Mouse (Mus musculus) liver, embryonic 14.5 days (tissue): ENCODE data around the gene Fstl5. TPM values are rescaled to one million over a fixed set of nuclear protein-coding genes. Genes with fewer than 3 reads are reported as not detected.

Source experiments
- ATAC-seq: fragments of 200-750 bp; cut with Nextera tagmentation; 2 replicates; pipeline ENCODE4 v1.8.0; 2017; ENCODE audit warnings: moderate number of reproducible peaks, mild to moderate bottlenecking, moderate library complexity; ENCODE audit not compliant: insufficient read depth
- DNase-seq, 3 experiments: peaks; one replicate each; pipeline ENCODE4 v3.0.0-alpha.2; 2012 to 2013; ENCODE audit warnings: low read depth in 3 of 3, low spot score in 3 of 3
- H3K27ac ChIP-seq: fragments of 300-500 bp; sonication (generic); 2 replicates; pipeline ENCODE4 v1.5.1; 2014; ENCODE audit warnings: moderate library complexity, mild to moderate bottlenecking, control low read depth, inconsistent platforms
- H3K27me3 ChIP-seq: fragments of 300-500 bp; sonication (generic); 2 replicates; pipeline ENCODE4 v1.6.1; 2014; ENCODE audit warnings: mild to moderate bottlenecking, low read length, moderate library complexity; ENCODE audit not compliant: control insufficient read depth, insufficient read depth
- H3K36me3 ChIP-seq: fragments of 300-500 bp; sonication (generic); replicated peaks from 2 replicates; pipeline ENCODE4 v1.6.1; 2014; ENCODE audit warnings: low read depth; ENCODE audit not compliant: control insufficient read depth, insufficient read depth
- H3K4me1 ChIP-seq, 2 experiments: fragments of 200-500 bp in 1 of 2; fragments of 300-500 bp in 1 of 2; sonication (generic) in 1 of 2; replicated peaks; 2 replicates each; pipeline ENCODE4 v1.6.1; 2012 to 2014; ENCODE audit warnings: antibody characterized with exemption in 1 of 2, inconsistent platforms in 1 of 2, low read length in 1 of 2; ENCODE audit not compliant: control insufficient read depth in 2 of 2, insufficient read depth in 2 of 2
- H3K4me2 ChIP-seq: fragments of 300-500 bp; sonication (generic); 2 replicates; pipeline ENCODE4 v1.6.1; 2014; ENCODE audit warnings: low read depth, mild to moderate bottlenecking, control low read depth, moderate library complexity
- H3K4me3 ChIP-seq, 2 experiments: fragments of 200-500 bp in 1 of 2; fragments of 300-500 bp in 1 of 2; sonication (generic) in 1 of 2; 2 replicates each; pipeline ENCODE4 v1.5.1; 2012 to 2014; ENCODE audit warnings: low read depth in 2 of 2, low read length in 2 of 2, mild to moderate bottlenecking in 2 of 2, control low read depth in 1 of 2, inconsistent platforms in 1 of 2, moderate library complexity in 1 of 2; ENCODE audit not compliant: insufficient read depth in 1 of 2
- H3K9ac ChIP-seq: fragments of 300-500 bp; sonication (generic); replicated peaks from 2 replicates; pipeline ENCODE4 v1.6.1; 2014; ENCODE audit warnings: mild to moderate bottlenecking, control low read depth, moderate library complexity
- H3K9me3 ChIP-seq: fragments of 300-500 bp; sonication (generic); 2 replicates; pipeline ENCODE4 v1.6.1; 2016; ENCODE audit warnings: low read length, mixed read lengths; ENCODE audit not compliant: control insufficient read depth
- CTCF ChIP-seq: IDR thresholded peaks from 2 replicates; pipeline ENCODE4 v1.5.1; 2016; ENCODE audit warnings: antibody characterized with exemption, low read depth, control low read depth
- EP300 ChIP-seq: IDR thresholded peaks from 2 replicates; pipeline ENCODE4 v1.6.1; 2016; ENCODE audit warnings: antibody characterized with exemption, low read depth
- WGBS: fragments of 180-500 bp; shearing (Covaris S2); extraction: QIAGEN DNeasy Blood & Tissue Kit; methylation state at CpG from one replicate; pipeline ENCODE4 v1.1.7; 2014; ENCODE audit not compliant: insufficient replicate concordance; 5-methylcytosine and 5-hydroxymethylcytosine counted together
- polyA plus RNA-seq, 2 experiments: library from polyadenylated mRNA; depleted of rRNA in 1 of 2; stranded (reverse) in 1 of 2; unstranded in 1 of 2; fragments of >200 nt; fragmentation: Nextera tagmentation in 1 of 2; extraction: Ambion mirVana in 1 of 2; gene quantifications; 2 replicates each; pipeline versions ENCODE4 v1.2.1 to v1.2.3; 2012 to 2014

Fstl5 gene
- polyA plus RNA-seq, 2 experiments, result not detected

DNA sequence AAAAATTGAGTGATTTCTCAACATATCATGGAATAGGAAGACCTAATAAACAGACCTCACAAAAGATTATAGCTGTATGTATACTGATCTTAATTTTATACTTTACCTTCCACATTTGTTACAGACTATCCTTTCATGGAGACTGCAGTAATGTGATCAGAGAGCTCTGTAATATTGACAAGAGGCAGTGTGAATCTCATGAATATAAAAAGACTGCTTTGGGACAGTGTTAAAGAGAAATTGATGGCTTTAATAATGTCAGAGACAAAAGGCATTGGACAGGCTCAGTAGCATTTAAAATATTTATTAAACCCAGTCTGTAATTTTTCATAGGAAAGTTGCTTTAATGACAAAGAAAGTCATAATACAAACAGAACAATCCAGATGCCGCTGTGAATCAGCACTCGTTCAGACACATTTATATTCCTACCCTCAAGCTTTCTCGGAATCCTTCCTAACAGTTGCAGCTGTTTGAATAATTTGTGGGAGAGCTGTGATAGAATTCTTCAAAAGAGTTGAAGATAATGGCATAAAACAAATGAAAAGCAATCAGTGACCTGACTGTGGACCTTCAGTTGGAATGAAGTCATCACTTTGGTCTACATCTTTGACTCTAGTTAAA, 499.0 kb downstream of the Fstl5 start:
- no peaks in the 10 kb centered on the region for H3K9me3 ChIP-seq
- H3K4me2 ChIP-seq, result no peak overlapping the region
- no peaks in the 10 kb centered on the region for H3K36me3 ChIP-seq
- H3K27ac ChIP-seq, result no peak overlapping the region
- TF ChIP-seq CTCF (no peak), EP300 (no peak)
- H3K4me3 ChIP-seq, result no peak overlapping the region
- DNase-seq (no peak), ATAC-seq (no peak)
- no peaks in the 10 kb centered on the region for H3K4me1 ChIP-seq
- H3K27me3 ChIP-seq, result no peaks in the 10 kb centered on the region
- 62% methylated on average over 3 of the region's 3 CpGs for WGBS
- no peak overlapping the region for H3K9ac ChIP-seq

DNA sequence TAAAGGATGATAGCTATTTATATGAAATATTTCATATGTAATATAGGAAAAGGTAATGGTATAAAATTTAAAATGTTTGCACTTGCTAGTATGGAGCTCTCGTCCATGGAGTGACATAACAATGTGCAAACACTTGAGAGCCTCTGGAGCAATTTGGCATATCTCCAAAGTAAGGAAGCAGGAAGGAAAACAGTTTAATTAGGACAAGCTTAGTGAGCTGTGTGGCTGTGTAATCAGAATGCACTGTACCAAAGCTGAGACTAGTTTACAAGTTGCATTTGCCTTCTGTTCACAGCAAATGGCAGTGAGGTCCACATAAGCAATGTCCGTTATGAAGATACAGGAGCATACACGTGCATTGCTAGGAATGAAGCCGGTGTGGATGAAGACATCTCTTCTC, 519.1 kb downstream of the Fstl5 start:
- Histone ChIP-seq H3K4me3 (no peak overlapping the region), H3K27me3 (no peaks in the 10 kb centered on the region), H3K4me2 (no peak overlapping the region), H3K4me1 (no peaks in the 10 kb centered on the region), H3K27ac (no peak overlapping the region), H3K9me3 (no peaks in the 10 kb centered on the region), H3K9ac (no peak overlapping the region), H3K36me3 (no peaks in the 10 kb centered on the region)
- no peak for DNase-seq
- 54% methylated on average over 4 of the region's 4 CpGs for WGBS
- TF ChIP-seq CTCF (no peak), EP300 (no peak)
- ATAC-seq, result no peak

DNA sequence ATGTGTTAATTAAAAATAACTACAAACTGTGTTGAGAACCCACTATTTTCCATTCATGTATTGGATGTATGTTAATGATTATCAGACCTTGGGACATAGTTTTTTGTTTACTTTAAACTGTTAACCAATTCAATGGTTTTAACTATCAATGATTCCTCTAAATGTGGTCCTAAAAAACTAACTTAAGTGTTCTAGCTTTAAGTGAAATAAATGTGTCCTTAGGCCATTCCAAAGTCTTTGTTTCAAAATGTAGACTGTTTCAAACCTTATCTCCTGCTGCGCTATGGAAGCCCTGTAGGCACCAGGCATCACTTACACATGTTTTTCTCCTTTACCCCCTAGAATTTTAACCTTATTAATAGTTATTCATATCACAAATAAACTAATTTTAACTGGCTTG, 546.0 kb downstream of the Fstl5 start:
- Histone ChIP-seq H3K9me3 (no peaks in the 10 kb centered on the region), H3K27me3 (no peaks in the 10 kb centered on the region), H3K9ac (no peak overlapping the region), H3K4me3 (no peak overlapping the region), H3K4me1 (no peaks in the 10 kb centered on the region), H3K27ac (no peak overlapping the region), H3K36me3 (no peaks in the 10 kb centered on the region), H3K4me2 (no peak overlapping the region)
- DNase-seq, result no peak
- WGBS, result 63% methylated on average over 1 of the region's 1 CpGs
- TF ChIP-seq CTCF (no peak), EP300 (no peak)
- ATAC-seq, result no peak

DNA sequence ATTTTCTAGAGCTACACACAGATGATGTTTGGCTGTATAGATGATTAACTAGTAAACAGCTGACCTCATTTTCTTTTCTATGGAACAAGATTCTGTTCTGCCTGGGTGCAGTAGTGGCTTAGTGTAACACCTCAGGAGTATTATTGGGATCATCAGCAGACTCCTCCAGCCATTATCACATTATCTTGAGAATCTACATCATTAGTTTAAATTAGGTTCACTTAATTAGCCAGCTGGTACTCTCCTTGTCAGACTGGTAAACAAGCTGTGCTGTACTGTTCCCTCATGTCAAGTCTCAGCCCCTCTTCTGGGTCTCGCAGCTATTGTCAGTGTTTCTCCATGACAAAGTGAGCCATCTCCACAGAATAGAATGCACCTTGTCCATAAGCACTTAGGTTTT, 580.2 kb downstream of the Fstl5 start:
- H3K4me1 ChIP-seq, result no peaks in the 10 kb centered on the region

DNA sequence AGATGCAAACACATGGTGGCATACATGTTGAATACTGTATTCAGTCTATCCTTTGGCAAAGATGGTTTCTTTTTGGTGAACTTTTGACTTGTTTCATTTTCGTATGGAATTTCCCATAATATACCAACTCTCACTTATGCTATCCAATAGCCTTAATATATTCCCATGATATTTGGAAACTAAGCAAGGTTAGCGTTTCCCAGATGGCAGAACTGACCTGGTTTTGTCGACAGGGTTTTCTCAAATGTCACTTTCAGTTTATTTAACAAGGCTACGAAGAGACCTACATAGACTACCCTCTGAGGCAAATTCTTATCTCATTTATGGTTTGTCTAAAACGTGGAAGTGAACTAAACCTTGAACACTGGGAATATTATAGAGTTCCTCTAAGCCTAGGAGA, 596.8 kb downstream of the Fstl5 start:
- H3K36me3 ChIP-seq, result no peaks in the 10 kb centered on the region
- TF ChIP-seq CTCF, result no peak
- no peak for TF ChIP-seq EP300
- H3K27me3 ChIP-seq, result no peaks in the 10 kb centered on the region

More for the DNA sequence above, 580.2 kb downstream of the Fstl5 start:
- H3K4me3 ChIP-seq, result no peak overlapping the region
- H3K27ac ChIP-seq, result no peak overlapping the region
- TF ChIP-seq CTCF (no peak), EP300 (no peak)
- 88% methylated on average over 1 of the region's 1 CpGs for WGBS
- no peak overlapping the region for H3K9ac ChIP-seq
- H3K36me3 ChIP-seq, result no peaks in the 10 kb centered on the region
- ATAC-seq (no peak), DNase-seq (no peak)
- no peaks in the 10 kb centered on the region for H3K9me3 ChIP-seq
- no peak overlapping the region for H3K4me2 ChIP-seq
- H3K27me3 ChIP-seq, result no peaks in the 10 kb centered on the region

More for the DNA sequence above, 596.8 kb downstream of the Fstl5 start:
- ATAC-seq, result no peak
- H3K4me3 ChIP-seq, result no peak overlapping the region
- H3K9ac ChIP-seq, result no peak overlapping the region
- 46% methylated on average over 5 of the region's 5 CpGs for WGBS
- H3K9me3 ChIP-seq, result no peaks in the 10 kb centered on the region
- no peak overlapping the region for H3K4me2 ChIP-seq
- no peaks in the 10 kb centered on the region for H3K4me1 ChIP-seq
- H3K27ac ChIP-seq, result no peak overlapping the region
- no peak for DNase-seq
